Mouse (Mus musculus) megakaryocyte, embryonic 14.5 days (primary cell): ENCODE data around the gene Dyrk4. TPM values are rescaled to one million over a fixed set of nuclear protein-coding genes. Genes with fewer than 3 reads are reported as not detected.

ENCODE experiments used
- H3K27me3 ChIP-seq: replicated peaks from 2 replicates; pipeline ENCODE3; 2012; ENCODE audit warnings: inconsistent platforms
- H3K36me3 ChIP-seq: replicated peaks from 2 replicates; pipeline ENCODE3; 2012; ENCODE audit warnings: low read length, inconsistent platforms, mixed read lengths
- H3K4me1 ChIP-seq: 2 replicates; pipeline ENCODE4 v1.6.1; 2012; ENCODE audit warnings: inconsistent platforms
- H3K4me3 ChIP-seq: replicated peaks from 2 replicates; pipeline ENCODE3; 2012; ENCODE audit warnings: moderate library complexity, mild to moderate bottlenecking, inconsistent platforms
- H3K9me3 ChIP-seq: 2 replicates; pipeline ENCODE4 v1.6.1; 2012; ENCODE audit warnings: inconsistent platforms
- FLI1 ChIP-seq: IDR thresholded peaks from 2 replicates; pipeline ENCODE4 v1.6.1; 2012; ENCODE audit warnings: low read length, inconsistent platforms, mixed read lengths
- GATA1 ChIP-seq: IDR thresholded peaks from 3 replicates; pipeline ENCODE4 v1.6.1; 2012; ENCODE audit warnings: mixed read lengths, low read length, inconsistent platforms, borderline replicate concordance
- polyA plus RNA-seq: library from polyadenylated mRNA; stranded (reverse); fragments of >175 nt; gene quantifications from 2 replicates; pipeline ENCODE4 v1.2.3, GENCODE M21; 2012; ENCODE audit warnings: low replicate concordance; ENCODE audit not compliant: insufficient read depth

Dyrk4 gene
- polyA plus RNA-seq, 1 experiment: not detected

DNA sequence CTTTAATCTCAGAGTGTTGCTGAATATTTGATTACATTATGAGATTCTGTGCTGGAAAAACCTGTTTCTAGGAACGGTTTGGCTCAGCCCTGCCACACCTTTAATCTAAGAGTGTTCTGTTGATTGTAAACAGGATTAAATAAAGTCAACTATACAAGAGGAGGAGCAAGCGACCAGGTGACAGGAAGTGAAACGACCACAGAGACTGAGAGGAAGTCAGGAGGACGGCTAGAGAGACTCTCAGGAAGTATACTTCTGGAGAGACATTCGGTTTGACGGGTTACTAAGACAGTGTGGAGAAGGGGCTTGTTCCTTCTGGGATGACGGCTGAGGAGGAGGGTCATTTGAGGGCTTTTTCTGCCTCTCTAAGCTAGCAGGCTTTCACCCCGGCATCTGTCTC lies 85.0 kb downstream of the Dyrk4 start:
- TF ChIP-seq GATA1 (no peak), FLI1 (no peak)
- Histone ChIP-seq H3K27me3 (no peaks in the 10 kb centered on the region), H3K9me3 (no peaks in the 10 kb centered on the region), H3K36me3 (peaks cover 99% of the 10 kb centered on the region), H3K4me1 (peaks cover 9% of the 10 kb centered on the region), H3K4me3 (no peak overlapping the region)

Other genes starting within 250 kb of the Dyrk4 start
- not detected in 2 replicates for gene Kcna6, start 181.2 kb downstream of the Dyrk4 start, polyA plus RNA-seq
- 2.9 and 4.3 TPM in 2 replicates for gene Ndufa9, start 72.7 kb downstream of the Dyrk4 start, polyA plus RNA-seq
- not detected in 2 replicates for gene Akap3, start 68.7 kb downstream of the Dyrk4 start, polyA plus RNA-seq
- gene Rad51ap1, start 17.7 kb upstream of the Dyrk4 start, polyA plus RNA-seq: 7.2 and 10.9 TPM in 2 replicates
- gene D6Wsu163e, start 18.1 kb upstream of the Dyrk4 start, polyA plus RNA-seq: 1.0 TPM in 1 of 2 replicates, not detected in the other
- gene Fgf6, start 93.7 kb upstream of the Dyrk4 start, polyA plus RNA-seq: 0.02 TPM in 1 of 2 replicates, not detected in the other
- 0.19 TPM in 1 of 2 replicates, not detected in the other for gene Fgf23, start 151.1 kb upstream of the Dyrk4 start, polyA plus RNA-seq
- gene Tigar, start 187.7 kb upstream of the Dyrk4 start, polyA plus RNA-seq: 0.50 TPM in 1 of 2 replicates, not detected in the other
- gene Ccnd2, start 230.4 kb upstream of the Dyrk4 start, polyA plus RNA-seq: 143 and 319 TPM in 2 replicates